Mouse (Mus musculus): ENCODE measurements around the gene B2m. TPM values are rescaled to one million over a fixed set of nuclear protein-coding genes. Genes with fewer than 3 reads are reported as not detected.

Gene B2m
- polyA plus RNA-seq, 1 experiment from 2014 or later: 117 TPM

Other genes with a start within 250 kb of the B2m start
- gene Ctdspl2, start 191.7 kb upstream of the B2m start, polyA plus RNA-seq (2014; fragmentation: Nextera tagmentation; extraction: Ambion mirVana): 46.7 and 53.6 TPM in 2 replicates
- 0.26 and 0.44 TPM in 2 replicates for gene Mageb3, start 191.6 kb upstream of the B2m start, polyA plus RNA-seq (2014; fragmentation: Nextera tagmentation; extraction: Ambion mirVana)
- gene Eif3j1, start 119.1 kb upstream of the B2m start, polyA plus RNA-seq (2014; fragmentation: Nextera tagmentation; extraction: Ambion mirVana): 13.6 and 14.6 TPM in 2 replicates
- 13.4 and 14.5 TPM in 2 replicates for gene Spg11, start 29.3 kb upstream of the B2m start, polyA plus RNA-seq (2014; fragmentation: Nextera tagmentation; extraction: Ambion mirVana)
- gene Trim69, start 13.0 kb downstream of the B2m start, polyA plus RNA-seq (2014; fragmentation: Nextera tagmentation; extraction: Ambion mirVana): 0.18 TPM in 1 of 2 replicates, not detected in the other
- gene Patl2, start 38.5 kb downstream of the B2m start, polyA plus RNA-seq (2014; fragmentation: Nextera tagmentation; extraction: Ambion mirVana): not detected in 2 replicates
- gene Terb2, start 38.6 kb downstream of the B2m start, polyA plus RNA-seq (2014; fragmentation: Nextera tagmentation; extraction: Ambion mirVana): not detected in 2 replicates
- gene Sord, start 87.1 kb downstream of the B2m start, polyA plus RNA-seq (2014; fragmentation: Nextera tagmentation; extraction: Ambion mirVana): 20.6 and 23.8 TPM in 2 replicates
- gene Duox2, start 150.8 kb downstream of the B2m start, polyA plus RNA-seq (2014; fragmentation: Nextera tagmentation; extraction: Ambion mirVana): 0.04 TPM in 1 of 2 replicates, not detected in the other
- 0.19 TPM in 1 of 2 replicates, not detected in the other for gene Duoxa2, start 151.2 kb downstream of the B2m start, polyA plus RNA-seq (2014; fragmentation: Nextera tagmentation; extraction: Ambion mirVana)
- gene Duoxa1, start 166.0 kb downstream of the B2m start, polyA plus RNA-seq (2014; fragmentation: Nextera tagmentation; extraction: Ambion mirVana): not detected in 2 replicates
- 0.07 and 0.11 TPM in 2 replicates for gene Duox1, start 168.0 kb downstream of the B2m start, polyA plus RNA-seq (2014; fragmentation: Nextera tagmentation; extraction: Ambion mirVana)
- gene Shf, start 221.5 kb downstream of the B2m start, polyA plus RNA-seq (2014; fragmentation: Nextera tagmentation; extraction: Ambion mirVana): 12.9 and 13.8 TPM in 2 replicates